Mouse (Mus musculus) C2C12 (cell line): ENCODE measurements at regions not wholly inside any gene's neighbourhood (a gene's known extent, or its start where the extent isn't known, plus 50 kb on each side); places are given as distances from the start of the nearest gene placed in this dataset.

Experiments
- CEBPB ChIP-seq: IDR thresholded peaks from one replicate; pipeline ENCODE4 v1.6.1; 2011; ENCODE audit warnings: low read depth, mild to moderate bottlenecking, control low read depth, moderate library complexity
- CTCF ChIP-seq: IDR thresholded peaks from one replicate; pipeline ENCODE4 v1.5.1; 2011; ENCODE audit not compliant: control insufficient read depth, insufficient read depth, insufficient read length
- MAX ChIP-seq: IDR thresholded peaks from one replicate; pipeline ENCODE4 v1.6.1; 2011; ENCODE audit warnings: mild to moderate bottlenecking, control low read depth
- MYOG ChIP-seq: IDR thresholded peaks from one replicate; pipeline ENCODE4 v1.6.1; 2011; ENCODE audit not compliant: control insufficient read depth, insufficient read length; ENCODE audit errors: extremely low read depth
- USF1 ChIP-seq: IDR thresholded peaks from one replicate; pipeline ENCODE4 v1.6.1; 2011; ENCODE audit warnings: low read depth, mild to moderate bottlenecking, control low read depth, moderate library complexity

DNA sequence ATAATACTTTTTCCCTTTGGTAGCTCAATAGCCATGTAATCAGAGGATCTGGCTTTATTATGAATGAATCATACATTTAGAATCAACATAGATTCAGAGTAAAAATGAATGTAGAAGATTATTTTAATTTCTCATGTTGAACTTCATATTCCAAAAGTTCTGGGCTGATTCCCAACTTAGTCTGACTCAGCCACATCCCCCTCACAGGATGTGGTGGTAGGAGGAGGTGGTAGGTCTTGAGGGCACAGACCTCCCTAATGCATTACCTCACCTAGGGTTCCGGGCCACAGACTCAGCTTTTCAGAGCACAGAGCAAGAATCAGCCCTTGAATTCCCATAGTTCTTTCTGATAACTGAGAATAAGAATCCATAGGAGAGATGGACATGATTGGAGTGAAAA lies 99.4 kb upstream of the Fn1 start:
- TF ChIP-seq CTCF (no peak), USF1 (no peak), MAX (no peak), CEBPB (no peak), MYOG (no peak)
